Mouse (Mus musculus): ENCODE measurements around the gene Dgcr6.

The Dgcr6 gene

DNA sequence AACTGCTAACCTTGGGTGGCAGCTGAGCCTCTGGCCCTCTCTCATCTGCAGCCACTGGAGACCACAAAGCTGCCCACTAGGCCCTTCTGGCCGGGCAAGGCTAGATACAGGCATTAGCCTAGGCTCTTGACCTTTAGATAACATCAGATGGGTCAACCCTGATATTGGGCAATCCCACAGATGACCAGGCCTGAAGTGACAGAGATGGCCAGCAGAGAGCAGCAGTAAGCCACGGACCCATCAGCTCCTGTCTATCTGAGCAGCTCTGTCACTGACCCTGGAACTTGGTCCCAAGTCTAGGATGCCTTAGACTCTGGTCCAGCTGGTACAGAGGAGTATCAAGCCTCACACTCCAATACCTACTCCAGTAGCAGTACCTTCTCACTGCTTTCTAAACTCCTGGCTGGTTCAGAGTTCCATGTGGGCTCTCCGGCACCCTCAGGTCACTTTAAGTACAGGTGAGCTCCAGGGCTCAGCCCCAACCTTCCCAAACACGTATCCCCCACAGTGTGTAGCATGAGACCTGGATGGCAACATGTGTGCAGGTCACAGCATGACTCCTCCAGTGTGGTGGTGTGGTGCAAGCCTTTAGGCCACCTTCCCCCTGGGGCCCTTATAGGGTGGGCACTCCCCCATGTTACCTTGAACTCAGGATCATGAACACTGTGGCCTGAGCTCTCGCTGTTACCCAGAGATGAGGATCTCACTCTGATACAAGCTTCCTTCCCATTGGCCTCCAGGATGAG, 55.7 kb downstream of the Dgcr6 start:
- intact Hi-C loops (cut with DNase I): loop anchor here (1.0 to 5.0 kb wide), 2 partner anchors 64 to 103 kb away; no protein-coding TSS in a partner anchor

DNA sequence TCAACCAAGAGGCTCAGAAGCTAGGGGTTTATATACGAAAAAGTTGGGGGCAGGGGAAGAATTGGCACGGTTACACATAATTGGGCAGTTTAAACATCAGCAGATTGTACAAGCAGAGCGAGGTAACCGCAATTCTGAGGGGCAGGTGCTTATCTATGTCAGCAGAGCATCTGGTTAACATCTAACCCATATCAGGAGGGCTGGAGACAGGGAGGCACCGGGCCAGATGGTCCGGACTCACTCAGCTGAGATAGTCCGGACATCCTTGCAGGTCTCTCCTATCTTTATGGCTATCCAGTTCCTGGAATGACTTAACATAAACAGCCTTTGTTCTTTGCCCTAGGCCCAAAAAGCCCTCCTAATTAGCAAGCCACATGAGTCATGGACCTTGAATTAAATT, 58.4 kb downstream of the Dgcr6 start:
- intact Hi-C loops (cut with DNase I): no loop called here

DNA sequence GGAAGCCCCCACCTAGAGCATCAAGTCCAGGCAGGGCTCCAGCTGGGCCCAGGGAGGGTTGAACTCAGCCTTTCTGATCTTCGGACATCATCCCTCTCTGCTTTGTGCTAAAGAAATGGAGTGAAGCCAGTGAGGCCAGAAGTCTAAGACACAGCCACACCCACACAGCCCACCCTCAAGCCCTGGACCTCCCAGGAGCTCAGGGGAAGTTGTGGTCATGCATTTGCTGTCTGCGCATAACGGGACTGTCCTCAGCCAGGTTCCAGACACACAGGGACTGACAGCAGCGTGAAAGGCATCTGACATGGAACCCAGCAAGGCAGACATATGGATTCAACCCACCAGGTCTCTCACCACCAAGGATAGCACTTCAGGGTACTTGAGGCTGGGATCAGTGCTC, 63.8 kb downstream of the Dgcr6 start:
- intact Hi-C loops (cut with DNase I): no loop called here

DNA sequence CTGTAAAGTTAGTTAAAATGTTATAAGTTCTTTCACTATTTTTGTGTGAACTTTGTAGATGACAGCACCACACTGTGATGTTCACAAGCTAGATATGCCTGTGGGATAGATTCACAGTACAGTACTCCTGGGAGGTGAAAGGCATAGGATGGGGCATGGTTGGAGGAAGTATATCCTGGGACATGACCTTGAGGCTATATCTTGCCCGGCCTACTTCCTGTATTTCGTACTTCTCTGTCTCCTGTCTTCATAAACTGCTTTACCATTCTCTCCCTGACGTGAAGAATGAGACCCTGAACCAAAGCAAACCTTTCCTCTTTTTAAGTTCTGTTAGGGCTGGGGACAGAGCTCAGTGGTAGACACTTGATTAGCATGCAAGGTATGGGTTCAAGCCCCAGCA, 65.6 kb downstream of the Dgcr6 start:
- intact Hi-C loops (cut with DNase I): no loop called here

- intact Hi-C loops (cut with DNase I): no loop called here
Observed at GRCm38 (mm10) chr16:18119031-18119730, 66.5 kb downstream of the Dgcr6 start.

Measured in adrenal gland (tissue).